Mouse (Mus musculus) CD4-positive, CD25-positive, alpha-beta regulatory T cell, adult 4 months (primary cell): Measurements from ENCODE around the gene Slc9a1. TPM values are rescaled to one million over a fixed set of nuclear protein-coding genes. Genes with fewer than 3 reads are reported as not detected.

Experiments
- polyA plus RNA-seq, 2 experiments: library from polyadenylated mRNA; unstranded; fragments of 100-300 nt; shearing (Covaris generic); gene quantifications; one replicate each; pipeline ENCODE4 v1.2.1; 2017

Gene Slc9a1
- polyA plus RNA-seq, 2 experiments from 2014 or later, result 9.9 to 19.4 TPM

Other genes starting within 250 kb of the Slc9a1 start
- gene Wasf2, start 239.2 kb upstream of the Slc9a1 start, polyA plus RNA-seq, result 10 to 100 TPM; 69.2 to 76.3 TPM
- under 1 TPM in 1 of 2 experiments, not detected in 1; 0.54 TPM for gene Cd164l2, start 157.6 kb upstream of the Slc9a1 start, polyA plus RNA-seq
- gene Gpr3, start 157.2 kb upstream of the Slc9a1 start, polyA plus RNA-seq, result not detected
- gene Map3k6, start 128.9 kb upstream of the Slc9a1 start, polyA plus RNA-seq, result under 1 TPM in 1 of 2 experiments, not detected in 1; 0.62 TPM
- 10 to 100 TPM; 22.1 to 39.4 TPM for gene Sytl1, start 106.6 kb upstream of the Slc9a1 start, polyA plus RNA-seq
- gene Tmem222, start 91.9 kb upstream of the Slc9a1 start, polyA plus RNA-seq, result 10 to 100 TPM; 83.4 to 93.2 TPM
- gene Wdtc1, start 16.2 kb upstream of the Slc9a1 start, polyA plus RNA-seq, result 1 to 10 TPM; 4.2 to 7.8 TPM
- gene Tent5b, start 110.4 kb downstream of the Slc9a1 start, polyA plus RNA-seq, result not detected
- not detected for gene Trnp1, start 128.8 kb downstream of the Slc9a1 start, polyA plus RNA-seq
- under 1 TPM in 1 of 2 experiments, not detected in 1; 0.58 TPM for gene Kdf1, start 149.3 kb downstream of the Slc9a1 start, polyA plus RNA-seq
- gene Nudc, start 176.3 kb downstream of the Slc9a1 start, polyA plus RNA-seq, result 10 to 100 TPM; 29.9 to 34.3 TPM
- gene Nr0b2, start 183.7 kb downstream of the Slc9a1 start, polyA plus RNA-seq, result under 1 TPM in 1 of 2 experiments, not detected in 1; 0.28 TPM
- gene Gpatch3, start 205.0 kb downstream of the Slc9a1 start, polyA plus RNA-seq, result 1 to 10 TPM in 1 of 2 experiments, under 1 TPM in 1; 0.51 to 1.4 TPM
- 1 to 10 TPM; 6.3 to 8.3 TPM for gene Gpn2, start 214.7 kb downstream of the Slc9a1 start, polyA plus RNA-seq
- 10 to 100 TPM; 24.7 to 29.7 TPM for gene Sfn, start 232.5 kb downstream of the Slc9a1 start, polyA plus RNA-seq